Mouse (Mus musculus): ENCODE measurements around the gene Neurl2. TPM values are rescaled to one million over a fixed set of nuclear protein-coding genes. Genes with fewer than 3 reads are reported as not detected.
"Not testable (repeated sequence)": the region's sequence is repeated elsewhere in the genome, so short reads cannot be mapped to it uniquely, and the experiment has no call there.

The Neurl2 gene
- polyA plus RNA-seq, 1 experiment from 2014 or later = 8.3 TPM

GRCm38 (mm10) chr2:164874239-164874769, 41.0 kb upstream of the Neurl2 start:
- H3K4me1 ChIP-seq (ENCODE audit: control insufficient read depth, insufficient read depth, low read length) = peaks cover 11% of the 10 kb centered on the region; the same call in 1 of the 2 replicates
- DNase-seq (ENCODE audit: low spot score) (peak; percentile 76), ATAC-seq (ENCODE audit: low read depth) (peak; percentile 10; the same call in 1 of the 2 replicates)
- H3K36me3 ChIP-seq (ENCODE audit: control insufficient read depth, insufficient read depth, low read length) = 0 out of 2 replicates have a peak, but pooled peaks cover 4% of the 10 kb centered on the region
- no peak overlapping the region for H3K9ac ChIP-seq (ENCODE audit: low read depth, low read length)
- H3K27ac ChIP-seq (replicated peaks; ENCODE audit: low read depth, low read length) = peak overlapping the region; percentile 68
- H3K9me3 ChIP-seq (ENCODE audit: control insufficient read depth, low read length) = no peaks in the 10 kb centered on the region
- H3K4me2 ChIP-seq (ENCODE audit: low read depth, low read length) = 0 out of 2 replicates have a peak overlapping the region, but pooled peaks have one; percentile 15
- WGBS = 27% methylated on average over 1 of the region's 1 CpGs
- no peak overlapping the region for H3K4me3 ChIP-seq (ENCODE audit: low read depth, low read length)
- H3K27me3 ChIP-seq (replicated peaks; ENCODE audit: control insufficient read depth, insufficient read depth, low read length) = no peaks in the 10 kb centered on the region

GRCm38 (mm10) chr2:164873621-164874020, 40.4 kb upstream of the Neurl2 start:
- 0 out of 2 replicates have a peak overlapping the region, but pooled peaks have one; percentile 19 for H3K9ac ChIP-seq (ENCODE audit: low read depth, low read length)
- no peak for DNase-seq (ENCODE audit: low spot score)

GRCm38 (mm10) chr2:164871602-164872303, 38.5 kb upstream of the Neurl2 start:
- WGBS = 62% methylated on average over 6 of the region's 6 CpGs
- ATAC-seq (ENCODE audit: low read depth) = no peak
- peaks cover 5% of the 10 kb centered on the region; the same call in 1 of the 2 replicates for H3K9me3 ChIP-seq (ENCODE audit: control insufficient read depth, low read length)

More at GRCm38 (mm10) chr2:164873621-164874020, 40.4 kb upstream of the Neurl2 start:
- H3K4me3 ChIP-seq (ENCODE audit: low read depth, low read length) = no peak overlapping the region
- H3K4me2 ChIP-seq (ENCODE audit: low read depth, low read length) = no peak overlapping the region
- peak overlapping the region; percentile 68 for H3K27ac ChIP-seq (replicated peaks; ENCODE audit: low read depth, low read length)
- peaks cover 11% of the 10 kb centered on the region; the same call in 1 of the 2 replicates for H3K4me1 ChIP-seq (ENCODE audit: control insufficient read depth, insufficient read depth, low read length)
- H3K36me3 ChIP-seq (ENCODE audit: control insufficient read depth, insufficient read depth, low read length) = 0 out of 2 replicates have a peak, but pooled peaks cover 4% of the 10 kb centered on the region
- no peak for ATAC-seq (ENCODE audit: low read depth)
- H3K9me3 ChIP-seq (ENCODE audit: control insufficient read depth, low read length) = no peaks in the 10 kb centered on the region
- H3K27me3 ChIP-seq (replicated peaks; ENCODE audit: control insufficient read depth, insufficient read depth, low read length) = no peaks in the 10 kb centered on the region
- WGBS = 54% methylated on average over 3 of the region's 3 CpGs

GRCm38 (mm10) chr2:164868491-164868890, 35.2 kb upstream of the Neurl2 start:
- H3K4me2 ChIP-seq (ENCODE audit: low read depth, low read length) = no peak overlapping the region

More at GRCm38 (mm10) chr2:164871602-164872303, 38.5 kb upstream of the Neurl2 start:
- H3K4me1 ChIP-seq (ENCODE audit: control insufficient read depth, insufficient read depth, low read length) = peaks cover 5% of the 10 kb centered on the region; the same call in 1 of the 2 replicates
- H3K36me3 ChIP-seq (ENCODE audit: control insufficient read depth, insufficient read depth, low read length) = no peaks in the 10 kb centered on the region
- H3K27me3 ChIP-seq (replicated peaks; ENCODE audit: control insufficient read depth, insufficient read depth, low read length) = no peaks in the 10 kb centered on the region
- H3K4me3 ChIP-seq (ENCODE audit: low read depth, low read length) = no peak overlapping the region
- H3K4me2 ChIP-seq (ENCODE audit: low read depth, low read length) = no peak overlapping the region
- no peak overlapping the region for H3K9ac ChIP-seq (ENCODE audit: low read depth, low read length)
- DNase-seq (ENCODE audit: low spot score) = no peak
- no peak overlapping the region for H3K27ac ChIP-seq (replicated peaks; ENCODE audit: low read depth, low read length)

GRCm38 (mm10) chr2:164867566-164867965, 34.3 kb upstream of the Neurl2 start:
- Histone ChIP-seq H3K36me3 (ENCODE audit: control insufficient read depth, insufficient read depth, low read length) (no peaks in the 10 kb centered on the region), H3K9ac (ENCODE audit: low read depth, low read length) (no peak overlapping the region), H3K27me3 (replicated peaks; ENCODE audit: control insufficient read depth, insufficient read depth, low read length) (no peaks in the 10 kb centered on the region), H3K4me1 (ENCODE audit: control insufficient read depth, insufficient read depth, low read length) (peaks cover under 1% of the 10 kb centered on the region; the same call in 1 of the 2 replicates), H3K9me3 (ENCODE audit: control insufficient read depth, low read length) (peaks cover 5% of the 10 kb centered on the region; the same call in 1 of the 2 replicates), H3K4me2 (ENCODE audit: low read depth, low read length) (no peak overlapping the region), H3K4me3 (ENCODE audit: low read depth, low read length) (no peak overlapping the region), H3K27ac (replicated peaks; ENCODE audit: low read depth, low read length) (0 out of 2 replicates have a peak overlapping the region, but pooled peaks have one; percentile 58)
- WGBS = 93% methylated on average over 7 of the region's 7 CpGs
- DNase-seq (ENCODE audit: low spot score) = no peak
- no peak for ATAC-seq (ENCODE audit: low read depth)

More at GRCm38 (mm10) chr2:164868491-164868890, 35.2 kb upstream of the Neurl2 start:
- H3K4me1 ChIP-seq (ENCODE audit: control insufficient read depth, insufficient read depth, low read length) = no peaks in the 10 kb centered on the region
- no peak overlapping the region for H3K4me3 ChIP-seq (ENCODE audit: low read depth, low read length)
- no peak for DNase-seq (ENCODE audit: low spot score)
- H3K36me3 ChIP-seq (ENCODE audit: control insufficient read depth, insufficient read depth, low read length) = no peaks in the 10 kb centered on the region
- WGBS = 80% methylated on average over 7 of the region's 7 CpGs
- ATAC-seq (ENCODE audit: low read depth) = no peak
- H3K9ac ChIP-seq (ENCODE audit: low read depth, low read length) = no peak overlapping the region
- peaks cover 5% of the 10 kb centered on the region; the same call in 1 of the 2 replicates for H3K9me3 ChIP-seq (ENCODE audit: control insufficient read depth, low read length)
- H3K27me3 ChIP-seq (replicated peaks; ENCODE audit: control insufficient read depth, insufficient read depth, low read length) = no peaks in the 10 kb centered on the region
- no peak overlapping the region for H3K27ac ChIP-seq (replicated peaks; ENCODE audit: low read depth, low read length)

- WGBS = 40% methylated on average over 16 of the region's 16 CpGs
- H3K27ac ChIP-seq (replicated peaks; ENCODE audit: low read depth, low read length) = peak overlapping the region; percentile 58
These were observed 33.7 kb upstream of the Neurl2 start for GRCm38 (mm10) chr2:164866741-164867551.

GRCm38 (mm10) chr2:164864593-164864992, 31.3 kb upstream of the Neurl2 start:
- DNase-seq (ENCODE audit: low spot score) (no peak), ATAC-seq (ENCODE audit: low read depth) (no peak)
- H3K4me3 ChIP-seq (ENCODE audit: low read depth, low read length) = no peak overlapping the region
- no peak overlapping the region for H3K4me2 ChIP-seq (ENCODE audit: low read depth, low read length)
- 74% methylated on average over 4 of the region's 4 CpGs for WGBS
- no peaks in the 10 kb centered on the region for H3K36me3 ChIP-seq (ENCODE audit: control insufficient read depth, insufficient read depth, low read length)
- H3K27ac ChIP-seq (replicated peaks; ENCODE audit: low read depth, low read length) = no peak overlapping the region
- peaks cover 5% of the 10 kb centered on the region; the same call in 1 of the 2 replicates for H3K9me3 ChIP-seq (ENCODE audit: control insufficient read depth, low read length)
- H3K4me1 ChIP-seq (ENCODE audit: control insufficient read depth, insufficient read depth, low read length) = peaks cover 9% of the 10 kb centered on the region
- H3K27me3 ChIP-seq (replicated peaks; ENCODE audit: control insufficient read depth, insufficient read depth, low read length) = no peaks in the 10 kb centered on the region
- no peak overlapping the region for H3K9ac ChIP-seq (ENCODE audit: low read depth, low read length)

More at GRCm38 (mm10) chr2:164866741-164867551, 33.7 kb upstream of the Neurl2 start:
- Histone ChIP-seq H3K27me3 (replicated peaks; ENCODE audit: control insufficient read depth, insufficient read depth, low read length) (no peaks in the 10 kb centered on the region), H3K4me1 (ENCODE audit: control insufficient read depth, insufficient read depth, low read length) (peaks cover 7% of the 10 kb centered on the region), H3K36me3 (ENCODE audit: control insufficient read depth, insufficient read depth, low read length) (no peaks in the 10 kb centered on the region), H3K4me2 (ENCODE audit: low read depth, low read length) (no peak overlapping the region), H3K9me3 (ENCODE audit: control insufficient read depth, low read length) (peaks cover 5% of the 10 kb centered on the region; the same call in 1 of the 2 replicates), H3K9ac (ENCODE audit: low read depth, low read length) (no peak overlapping the region), H3K4me3 (ENCODE audit: low read depth, low read length) (no peak overlapping the region)
- no peak for ATAC-seq (ENCODE audit: low read depth)
- DNase-seq (ENCODE audit: low spot score) = peak; percentile 82

- not testable (repeated sequence) for H3K36me3 ChIP-seq (ENCODE audit: control insufficient read depth, insufficient read depth, low read length); ATAC-seq (ENCODE audit: low read depth); H3K27ac ChIP-seq (replicated peaks; ENCODE audit: low read depth, low read length); H3K9me3 ChIP-seq (ENCODE audit: control insufficient read depth, low read length); H3K27me3 ChIP-seq (replicated peaks; ENCODE audit: control insufficient read depth, insufficient read depth, low read length); H3K4me2 ChIP-seq (ENCODE audit: low read depth, low read length); DNase-seq (ENCODE audit: low spot score); H3K9ac ChIP-seq (ENCODE audit: low read depth, low read length); H3K4me3 ChIP-seq (ENCODE audit: low read depth, low read length)
- 91% methylated on average over 7 of the region's 9 CpGs for WGBS
- peaks cover 12% of the 10 kb centered on the region for H3K4me1 ChIP-seq (ENCODE audit: control insufficient read depth, insufficient read depth, low read length)
These were observed 30.2 kb upstream of the Neurl2 start for GRCm38 (mm10) chr2:164863411-164863810.

All from embryonic facial prominence, embryonic 14.5 days (tissue).